Mouse (Mus musculus) CH12.LX (cell line): ENCODE measurements around the gene Trarg1. TPM values are rescaled to one million over a fixed set of nuclear protein-coding genes. Genes with fewer than 3 reads are reported as not detected.

Source experiments
- DNase-seq: peaks from one replicate; pipeline ENCODE4 v3.0.0-alpha.2; 2013; ENCODE audit errors: extremely low read depth
- H3K27ac ChIP-seq: 2 replicates; pipeline ENCODE4 v1.5.1; 2012; ENCODE audit warnings: low read depth, mild to moderate bottlenecking, control low read depth, moderate library complexity; ENCODE audit not compliant: insufficient read depth
- H3K27me3 ChIP-seq: replicated peaks from 2 replicates; pipeline ENCODE3; 2012; ENCODE audit warnings: inconsistent platforms
- H3K36me3 ChIP-seq, 2 experiments: replicated peaks in 1 of 2; 2 replicates each; pipeline versions ENCODE3 to v1.6.1; 2012; ENCODE audit warnings: inconsistent platforms in 1 of 2, low read length in 1 of 2, mild to moderate bottlenecking in 1 of 2, mixed read lengths in 1 of 2, moderate library complexity in 1 of 2; ENCODE audit not compliant: control insufficient read depth in 1 of 2, insufficient read depth in 1 of 2
- H3K4me1 ChIP-seq, 2 experiments: 2 replicates each; pipeline ENCODE4 v1.6.1; 2012; ENCODE audit warnings: inconsistent platforms in 1 of 2, moderate library complexity in 1 of 2; ENCODE audit not compliant: insufficient read depth in 2 of 2, control insufficient read depth in 1 of 2
- H3K4me2 ChIP-seq: 2 replicates; pipeline ENCODE4 v1.6.1; 2012; ENCODE audit warnings: low read depth, mild to moderate bottlenecking, control low read depth; ENCODE audit not compliant: poor library complexity, insufficient read depth, severe bottlenecking
- H3K4me3 ChIP-seq, 3 experiments: fragments of 150-350 bp in 1 of 3; sonication (generic) in 1 of 3; replicated peaks in 1 of 3; 2 replicates each; pipeline versions ENCODE3 to v1.5.1; 2011 to 2012; ENCODE audit warnings: low read depth in 2 of 3, low read length in 2 of 3, mild to moderate bottlenecking in 2 of 3, moderate library complexity in 2 of 3, control low read depth in 1 of 3, improper control_type of control experiment in 1 of 3, inconsistent platforms in 1 of 3, mixed read lengths in 1 of 3; ENCODE audit not compliant: poor library complexity in 1 of 3
- H3K79me2 ChIP-seq: replicated peaks from 2 replicates; pipeline ENCODE4 v1.6.1; 2012; ENCODE audit warnings: mild to moderate bottlenecking, moderate library complexity; ENCODE audit not compliant: control insufficient read depth, poor library complexity, insufficient read depth, severe bottlenecking; ENCODE audit errors: extremely low read depth
- H3K9ac ChIP-seq: 2 replicates; pipeline ENCODE4 v1.6.1; 2012; ENCODE audit warnings: low read depth, mild to moderate bottlenecking, control low read depth, moderate library complexity; ENCODE audit not compliant: insufficient read depth
- H3K9me3 ChIP-seq: replicated peaks from 2 replicates; pipeline ENCODE3; 2012; ENCODE audit warnings: low read length, inconsistent platforms, mixed read lengths
- BHLHE40 ChIP-seq: IDR thresholded peaks from 2 replicates; pipeline ENCODE4 v1.6.1; 2011; ENCODE audit warnings: mild to moderate bottlenecking, low read depth, low read length, improper control_type of control experiment
- CHD2 ChIP-seq: IDR thresholded peaks from 2 replicates; pipeline ENCODE4 v1.6.1; 2011; ENCODE audit warnings: low read length, improper control_type of control experiment
- CTCF ChIP-seq, 2 experiments: IDR thresholded peaks in 1 of 2; conservative IDR thresholded peaks in 1 of 2; 2 replicates each; pipeline ENCODE4 v1.5.1; 2011 to 2012; ENCODE audit warnings: low read depth in 2 of 2, low read length in 2 of 2, improper control_type of control experiment in 1 of 2, inconsistent platforms in 1 of 2, mild to moderate bottlenecking in 1 of 2, moderate library complexity in 1 of 2
- ETS1 ChIP-seq: conservative IDR thresholded peaks from 2 replicates; pipeline ENCODE4 v1.6.1; 2012; ENCODE audit warnings: low read depth, mild to moderate bottlenecking, inconsistent platforms, low read length, improper control_type of control experiment, moderate library complexity
- GABPA ChIP-seq: IDR thresholded peaks from 2 replicates; pipeline ENCODE4 v1.6.1; 2012; ENCODE audit warnings: low read depth, low read length, improper control_type of control experiment, inconsistent platforms; ENCODE audit not compliant: insufficient replicate concordance
- HCFC1 ChIP-seq: IDR thresholded peaks from 2 replicates; pipeline ENCODE4 v1.6.1; 2012; ENCODE audit warnings: low read depth, mild to moderate bottlenecking, inconsistent platforms, low read length, improper control_type of control experiment
- IRF4 ChIP-seq: IDR thresholded peaks from 2 replicates; pipeline ENCODE4 v1.6.1; 2014; ENCODE audit warnings: low read depth, mild to moderate bottlenecking, inconsistent platforms, low read length, improper control_type of control experiment
- JUN ChIP-seq: IDR thresholded peaks from 2 replicates; pipeline ENCODE4 v1.6.1; 2011; ENCODE audit warnings: low read depth, mild to moderate bottlenecking, low read length, improper control_type of control experiment, moderate library complexity; ENCODE audit not compliant: insufficient read depth
- MAFK ChIP-seq: IDR thresholded peaks from 2 replicates; pipeline ENCODE4 v1.6.1; 2011; ENCODE audit warnings: low read length, improper control_type of control experiment; ENCODE audit not compliant: insufficient replicate concordance
- MAX ChIP-seq: IDR thresholded peaks from 2 replicates; pipeline ENCODE4 v1.6.1; 2011; ENCODE audit warnings: low read length, improper control_type of control experiment
- MAZ ChIP-seq: IDR thresholded peaks from 2 replicates; pipeline ENCODE4 v1.6.1; 2012; ENCODE audit warnings: low read depth, mild to moderate bottlenecking, inconsistent platforms, low read length, improper control_type of control experiment, moderate library complexity
- MXI1 ChIP-seq: IDR thresholded peaks from 2 replicates; pipeline ENCODE4 v1.6.1; 2011; ENCODE audit warnings: mild to moderate bottlenecking, low read depth, low read length, improper control_type of control experiment
- PAX5 ChIP-seq: IDR thresholded peaks from 2 replicates; pipeline ENCODE4 v1.6.1; 2012; ENCODE audit warnings: low read length, inconsistent platforms, mixed read lengths
- RCOR1 ChIP-seq: conservative IDR thresholded peaks from 2 replicates; pipeline ENCODE4 v1.6.1; 2012; ENCODE audit warnings: low read depth, mild to moderate bottlenecking, inconsistent platforms, low read length, improper control_type of control experiment
- UBTF ChIP-seq: IDR thresholded peaks from 2 replicates; pipeline ENCODE4 v1.6.1; 2012; ENCODE audit warnings: low read depth, mild to moderate bottlenecking, inconsistent platforms, low read length, improper control_type of control experiment, moderate library complexity
- USF1 ChIP-seq: IDR thresholded peaks from 2 replicates; pipeline ENCODE4 v1.6.1; 2014; ENCODE audit warnings: low read depth, mild to moderate bottlenecking, inconsistent platforms, low read length, improper control_type of control experiment
- ZKSCAN1 ChIP-seq: IDR thresholded peaks from 2 replicates; pipeline ENCODE4 v1.6.1; 2012; ENCODE audit warnings: low read depth, inconsistent platforms, low read length, improper control_type of control experiment, borderline replicate concordance
- ZMIZ1 ChIP-seq: IDR thresholded peaks from 2 replicates; pipeline ENCODE4 v1.6.1; 2012; ENCODE audit warnings: low read depth, mild to moderate bottlenecking, inconsistent platforms, low read length, improper control_type of control experiment
- dilution Hi-C: fragments of 300-500 bp; cut with MboI; formaldehyde crosslinking; loops from 2 replicates; pipeline ENCODE4 v1.14.3; 2020; ENCODE audit warnings: low sequenced_read_pairs; ENCODE audit not compliant: extremely low pct_unique_long_range_greater_than_20kb, extremely low pct_ligation_motif_present
- in situ Hi-C: fragments of 300-500 bp; cut with MboI; formaldehyde crosslinking; loops from 3 replicates; pipeline ENCODE4 v1.14.3; 2019; ENCODE audit warnings: low sequenced_read_pairs, low pct_ligation_motif_present, low pct_unique_long_range_greater_than_20kb, mixed read lengths
- polyA plus RNA-seq: library from polyadenylated mRNA; unstranded; fragments of >175 nt; gene quantifications from 2 replicates; pipeline ENCODE4 v1.2.1, GENCODE M21; 2012; ENCODE audit warnings: low read depth; ENCODE audit not compliant: insufficient read length
- total RNA-seq, 2 experiments: library from RNA; depleted of rRNA; stranded (reverse); fragments of 300-350 nt in 1 of 2; fragments of >200 nt in 1 of 2; gene quantifications; 2 replicates each; pipeline ENCODE4 v1.2.3; 2012 to 2014

Gene Trarg1
- total and polyA plus RNA-seq, 3 experiments, result not detected

- no peak for DNase-seq
- no peak overlapping the region for H3K4me3 ChIP-seq
- H3K4me2 ChIP-seq, result no peak overlapping the region
- no peak overlapping the region for H3K9ac ChIP-seq
- H3K4me1 ChIP-seq, result peaks cover 0 to 7% of the 10 kb centered on the region in 2 experiments; a peak in 2 of 4 replicates
- dilution Hi-C loops (no loop called here), in situ Hi-C loops (no loop called here)
- peaks cover 35 to 64% of the 10 kb centered on the region in 2 experiments for H3K36me3 ChIP-seq
- H3K9me3 ChIP-seq, result no peaks in the 10 kb centered on the region
- H3K27me3 ChIP-seq, result no peaks in the 10 kb centered on the region
- H3K79me2 ChIP-seq, result no peaks in the 10 kb centered on the region
- no peak overlapping the region for H3K27ac ChIP-seq
- TF ChIP-seq HCFC1, result no peak
- TF ChIP-seq MAFK, result no peak
- no peak for TF ChIP-seq MXI1
Observed at GRCm38 (mm10) chr11:76728093-76728492, 48.5 kb downstream of the Trarg1 start.

- Histone ChIP-seq H3K9ac (no peak overlapping the region), H3K4me1 (peaks cover 9 to 15% of the 10 kb centered on the region in 2 experiments), H3K36me3 (peaks cover 51 to 87% of the 10 kb centered on the region in 2 experiments), H3K4me3 (no peak overlapping the region), H3K27ac (no peak overlapping the region), H3K79me2 (no peaks in the 10 kb centered on the region), H3K4me2 (no peak overlapping the region), H3K27me3 (no peaks in the 10 kb centered on the region), H3K9me3 (no peaks in the 10 kb centered on the region)
- DNase-seq, result no peak
- TF ChIP-seq RCOR1 (no peak), MAZ (no peak), CTCF (conservative IDR thresholded peaks at IDR 0.05 in 1 of 2, IDR thresholded peaks at IDR 0.05 in 1 of 2; ENCODE audit: low read depth in 2 of 2, low read length in 2 of 2) (no peak), BHLHE40 (no peak), IRF4 (no peak), JUN (no peak), ETS1 (no peak), USF1 (no peak), CHD2 (no peak), ZMIZ1 (no peak), UBTF (no peak), PAX5 (no peak), GABPA (no peak), ZKSCAN1 (no peak), MAX (no peak)
- in situ Hi-C loops, result no loop called here
- dilution Hi-C loops, result no loop called here
Observed at GRCm38 (mm10) chr11:76730650-76731049, 51.0 kb downstream of the Trarg1 start.
